Mouse (Mus musculus) heart, embryonic 12.5 days (tissue): ENCODE measurements around the gene Mynn. TPM values are rescaled to one million over a fixed set of nuclear protein-coding genes. Genes with fewer than 3 reads are reported as not detected.
"Not testable (repeated sequence)": the region's sequence is repeated elsewhere in the genome, so short reads cannot be mapped to it uniquely, and the experiment has no call there.

Experiments used
- ATAC-seq: fragments of 200-750 bp; cut with Nextera tagmentation; 2 replicates; pipeline ENCODE4 v1.8.0; 2017; ENCODE audit warnings: moderate TSS enrichment, moderate library complexity; ENCODE audit not compliant: insufficient number of reproducible peaks, low FRiP score
- H3K27ac ChIP-seq: fragments of 300-500 bp; sonication (generic); 2 replicates; pipeline ENCODE4 v1.5.1; 2016; ENCODE audit warnings: mild to moderate bottlenecking, moderate library complexity; ENCODE audit not compliant: poor library complexity, severe bottlenecking
- H3K27me3 ChIP-seq: fragments of 300-500 bp; sonication (generic); replicated peaks from 2 replicates; pipeline ENCODE4 v1.6.1; 2016; ENCODE audit warnings: mild to moderate bottlenecking, moderate library complexity
- H3K36me3 ChIP-seq: fragments of 300-500 bp; sonication (generic); 2 replicates; pipeline ENCODE4 v1.6.1; 2016; ENCODE audit warnings: mild to moderate bottlenecking, moderate library complexity
- H3K4me1 ChIP-seq: fragments of 300-500 bp; sonication (generic); replicated peaks from 2 replicates; pipeline ENCODE4 v1.6.1; 2016; ENCODE audit warnings: mild to moderate bottlenecking
- H3K4me2 ChIP-seq: fragments of 300-500 bp; sonication (generic); 2 replicates; pipeline ENCODE4 v1.6.1; 2016; ENCODE audit warnings: mild to moderate bottlenecking, moderate library complexity
- H3K4me3 ChIP-seq: fragments of 300-500 bp; sonication (generic); 2 replicates; pipeline ENCODE4 v1.5.1; 2016; ENCODE audit warnings: mild to moderate bottlenecking
- H3K9ac ChIP-seq: fragments of 300-500 bp; sonication (generic); 2 replicates; pipeline ENCODE4 v1.6.1; 2016; ENCODE audit warnings: mild to moderate bottlenecking, moderate library complexity
- H3K9me3 ChIP-seq: fragments of 300-500 bp; sonication (generic); replicated peaks from 2 replicates; pipeline ENCODE4 v1.6.1; 2016; ENCODE audit warnings: mild to moderate bottlenecking, moderate library complexity
- WGBS: fragments of 180-500 bp; shearing (Covaris S2); methylation state at CpG from one replicate; pipeline ENCODE4 v1.1.7; 2016; 5-methylcytosine and 5-hydroxymethylcytosine counted together
- polyA plus RNA-seq: library from polyadenylated mRNA; unstranded; fragments of >200 nt; fragmentation: Nextera tagmentation; extraction: Ambion mirVana; gene quantifications from 2 replicates; pipeline ENCODE4 v1.2.1, GENCODE M21; 2016

Gene Mynn
- 23.2 and 25.0 TPM in 2 replicates for polyA plus RNA-seq

DNA sequence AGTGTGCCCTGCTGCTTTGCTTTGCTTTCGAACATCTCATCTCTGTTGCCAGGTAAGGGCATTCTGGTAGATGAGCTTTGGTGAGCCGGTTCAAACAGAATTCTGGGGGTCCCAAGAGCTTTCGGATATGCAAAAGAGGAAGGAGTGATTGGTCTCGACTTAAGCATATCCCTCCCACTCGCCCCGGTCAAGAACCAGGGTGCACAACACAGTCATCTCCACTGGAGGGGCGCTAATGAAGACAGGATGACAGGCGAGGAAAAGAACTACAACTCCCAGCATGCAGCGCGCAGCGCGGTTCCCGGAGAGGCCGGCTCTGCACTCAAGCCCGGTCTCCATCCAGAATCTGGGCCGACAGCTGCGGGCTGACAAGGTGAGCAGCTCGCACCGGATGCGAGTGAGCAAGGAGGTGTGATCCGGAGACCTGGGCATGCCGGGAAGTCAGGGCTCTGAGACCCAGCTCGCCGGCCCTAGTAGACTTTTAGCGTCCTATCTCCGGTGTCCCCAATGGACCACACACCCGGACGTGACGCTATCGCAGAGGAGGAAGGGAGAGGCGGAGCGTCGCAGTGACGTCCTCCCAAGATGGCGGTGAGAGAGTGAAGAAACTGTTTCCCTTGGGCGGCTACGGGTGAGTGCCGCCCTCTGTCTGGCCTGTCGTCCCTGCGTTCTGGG lies at the start of gene Mynn:
Mynn (plus strand) TSS at position 1 of the 675 bp plus-strand sequence.
- Histone ChIP-seq H3K36me3 (peaks cover 22% of the 10 kb centered on the region), H3K4me3 (peak within 1 kb of the TSS; percentile 69), H3K4me2 (peak within 1 kb of the TSS; percentile 88), H3K9ac (peak within 1 kb of the TSS; percentile 82), H3K27ac (peak within 1 kb of the TSS; percentile 96), H3K4me1 (peaks cover 12% of the 10 kb centered on the region), H3K27me3 (peaks cover 12% of the 10 kb centered on the region), H3K9me3 (no peaks in the 10 kb centered on the region)
- WGBS, result under 1% methylated on average over 40 of the region's 40 CpGs
- peak; percentile 94 for ATAC-seq

DNA sequence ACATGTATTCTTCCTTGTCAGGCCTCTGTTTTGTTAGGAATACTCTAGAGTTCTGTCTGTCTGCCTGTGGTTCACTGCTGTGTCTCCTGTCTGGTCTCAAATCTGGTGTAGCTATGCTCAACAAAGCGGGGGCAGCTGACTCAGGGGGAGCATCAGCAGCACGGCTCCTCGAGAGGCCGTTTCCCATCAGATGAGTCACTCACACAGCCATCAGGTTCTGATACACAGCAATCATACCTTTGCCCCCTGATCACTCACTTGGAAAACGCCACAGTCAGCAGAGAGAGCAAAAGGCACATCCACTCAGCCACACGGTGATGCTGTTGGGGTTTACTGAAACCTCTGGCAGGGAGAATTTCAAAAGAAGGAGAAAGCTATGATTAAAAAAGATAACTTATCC lies 48.1 kb upstream of the Mynn start:
- H3K4me2 ChIP-seq, result no peak overlapping the region
- no peak overlapping the region for H3K9ac ChIP-seq
- H3K27ac ChIP-seq, result no peak overlapping the region
- no peak overlapping the region for H3K4me3 ChIP-seq
- H3K9me3 ChIP-seq, result no peaks in the 10 kb centered on the region
- H3K36me3 ChIP-seq, result no peaks in the 10 kb centered on the region
- 55% methylated on average over 6 of the region's 6 CpGs for WGBS
- H3K4me1 ChIP-seq, result peaks cover 3% of the 10 kb centered on the region; the same call in 1 of the 2 replicates
- H3K27me3 ChIP-seq, result no peaks in the 10 kb centered on the region
- no peak for ATAC-seq

DNA sequence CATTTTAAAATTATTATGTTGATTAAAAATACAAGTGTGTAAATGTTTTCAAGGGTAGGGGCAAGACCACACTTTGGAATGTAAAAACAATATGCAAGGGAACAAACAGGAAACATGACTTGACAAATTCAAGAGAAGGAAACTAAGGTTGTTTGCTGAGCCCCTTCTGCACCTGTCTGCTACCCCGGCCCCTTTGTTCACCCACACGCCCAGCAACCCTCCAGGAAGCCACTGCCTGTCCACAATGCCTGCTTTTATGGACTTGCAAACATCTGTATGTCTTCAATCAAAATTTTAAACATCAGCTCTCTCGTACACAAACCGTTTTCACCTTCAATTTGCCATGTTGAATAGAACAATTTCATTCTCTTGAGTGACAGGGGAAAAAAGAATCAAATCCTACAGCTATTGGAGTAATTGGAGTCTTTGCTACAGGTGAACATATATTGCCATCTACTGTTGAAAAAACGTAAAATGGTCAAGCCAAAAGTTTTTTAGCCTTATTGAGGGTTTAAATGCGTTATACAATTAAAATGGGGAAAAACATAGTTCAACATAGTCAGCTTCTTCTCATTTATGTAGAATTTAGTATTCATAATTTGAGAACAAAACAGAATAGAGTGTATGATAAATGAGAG lies 41.1 kb upstream of the Mynn start:
- 58% methylated on average over 6 of the region's 6 CpGs for WGBS
- H3K36me3 ChIP-seq, result no peaks in the 10 kb centered on the region
- no peak overlapping the region for H3K4me2 ChIP-seq
- H3K9me3 ChIP-seq, result no peaks in the 10 kb centered on the region
- H3K4me3 ChIP-seq, result no peak overlapping the region
- H3K9ac ChIP-seq, result no peak overlapping the region
- H3K27ac ChIP-seq, result no peak overlapping the region
- no peaks in the 10 kb centered on the region for H3K27me3 ChIP-seq
- H3K4me1 ChIP-seq, result no peaks in the 10 kb centered on the region
- no peak for ATAC-seq

DNA sequence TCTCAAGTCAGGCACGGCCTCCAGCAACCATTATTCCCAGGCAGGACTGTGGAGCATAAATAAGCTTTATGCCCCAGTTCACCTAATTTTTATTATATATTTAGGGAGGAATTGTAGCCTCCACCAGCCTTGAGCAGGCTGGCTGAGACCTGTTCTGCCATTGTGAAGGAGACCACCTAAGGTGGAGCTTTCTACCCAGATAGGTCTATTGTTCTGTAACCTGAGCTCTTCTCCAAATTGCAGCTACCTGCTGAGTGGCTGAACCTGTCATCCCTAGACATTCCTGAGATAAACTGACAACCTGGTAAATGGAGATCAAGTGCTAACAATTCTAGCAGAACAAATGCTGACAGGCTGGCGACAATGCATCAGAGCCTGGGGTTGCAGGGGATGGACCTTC lies 35.5 kb upstream of the Mynn start:
- H3K4me3 ChIP-seq, H3K9ac ChIP-seq, H3K27me3 ChIP-seq, H3K9me3 ChIP-seq, H3K4me2 ChIP-seq, H3K4me1 ChIP-seq, H3K27ac ChIP-seq, H3K36me3 ChIP-seq, ATAC-seq: not testable (repeated sequence)
- WGBS, result 50% methylated on average over 1 of the region's 2 CpGs

DNA sequence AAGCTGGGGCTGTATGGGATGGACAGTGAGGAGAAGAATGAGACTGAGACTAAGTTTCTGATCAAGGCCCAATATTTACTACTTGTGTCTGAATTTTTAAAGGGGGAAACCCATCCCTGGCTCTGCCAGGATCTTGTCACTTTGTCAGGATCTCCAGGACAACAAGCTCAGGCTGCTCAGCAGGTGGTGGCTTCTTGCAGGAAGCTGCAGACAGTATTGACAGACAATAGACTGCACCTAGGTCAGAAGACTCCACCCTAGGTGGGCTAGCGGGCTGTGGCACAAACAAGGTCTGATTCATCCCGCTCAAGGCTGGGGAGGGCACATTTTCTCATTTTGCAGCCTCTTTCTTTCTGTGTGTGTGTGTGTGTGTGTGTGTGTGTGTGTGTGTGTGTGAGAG lies 28.3 kb upstream of the Mynn start:
- H3K9ac ChIP-seq, result no peak overlapping the region
- WGBS, result 14% methylated on average over 2 of the region's 2 CpGs

DNA sequence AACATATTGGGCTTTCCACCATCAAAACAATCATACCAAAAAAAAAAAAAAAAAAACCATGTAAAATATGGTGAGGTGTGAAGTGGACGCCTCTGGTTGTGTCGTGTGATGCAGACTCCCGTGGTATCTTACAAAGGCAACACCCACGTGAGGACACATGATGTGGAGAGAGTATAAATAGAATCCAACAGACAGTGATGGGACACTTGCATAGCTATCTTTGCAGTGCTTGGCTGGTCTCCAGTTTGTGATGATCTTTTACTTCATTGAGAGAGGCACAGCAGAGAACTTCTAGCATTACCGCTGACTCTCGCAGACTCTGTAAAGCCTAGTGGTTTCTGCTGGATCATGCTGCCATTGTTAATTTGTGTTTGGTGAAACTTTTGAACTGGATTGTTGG lies 13.0 kb upstream of the Mynn start:
- Histone ChIP-seq H3K9me3 (no peaks in the 10 kb centered on the region), H3K36me3 (no peaks in the 10 kb centered on the region), H3K4me3 (no peak overlapping the region), H3K27me3 (no peaks in the 10 kb centered on the region), H3K4me2 (no peak overlapping the region), H3K4me1 (0 out of 2 replicates have a peak, but pooled peaks cover 3% of the 10 kb centered on the region), H3K27ac (no peak overlapping the region), H3K9ac (no peak overlapping the region)
- 52% methylated on average over 6 of the region's 6 CpGs for WGBS
- no peak for ATAC-seq

More for the DNA sequence above, 28.3 kb upstream of the Mynn start:
- Histone ChIP-seq H3K4me2 (no peak overlapping the region), H3K27ac (no peak overlapping the region), H3K4me1 (no peaks in the 10 kb centered on the region), H3K9me3 (no peaks in the 10 kb centered on the region), H3K36me3 (no peaks in the 10 kb centered on the region), H3K27me3 (no peaks in the 10 kb centered on the region), H3K4me3 (no peak overlapping the region)
- ATAC-seq, result no peak

DNA sequence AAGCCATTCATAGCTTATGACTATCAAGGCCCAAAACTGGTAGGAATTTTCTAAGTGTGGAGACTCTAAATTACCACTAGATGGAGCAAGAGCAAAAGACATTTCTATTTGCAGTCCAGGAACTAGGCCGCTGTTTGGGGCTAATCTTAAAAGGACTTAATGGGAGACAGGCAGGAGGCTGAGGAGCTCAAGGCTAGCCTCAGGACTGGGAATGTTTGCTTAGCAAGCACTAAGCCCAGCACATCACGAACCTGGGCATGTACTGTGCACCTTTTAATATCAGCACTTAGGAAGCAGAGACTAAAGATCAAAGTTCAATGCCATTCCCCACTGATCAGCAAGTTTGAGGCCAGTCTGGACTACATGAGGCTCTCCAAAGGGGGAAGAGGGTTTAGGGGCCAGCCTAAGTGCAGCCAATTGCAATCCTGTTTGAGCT lies 9.4 kb upstream of the Mynn start:
- H3K27ac ChIP-seq, result no peak overlapping the region
- ATAC-seq, result no peak
- no peaks in the 10 kb centered on the region for H3K9me3 ChIP-seq
- no peak overlapping the region for H3K9ac ChIP-seq
- WGBS, result 2% methylated on average over 2 of the region's 2 CpGs
- no peaks in the 10 kb centered on the region for H3K36me3 ChIP-seq
- H3K27me3 ChIP-seq, result no peaks in the 10 kb centered on the region; the same call in 1 of the 2 replicates
- no peak overlapping the region for H3K4me3 ChIP-seq
- 0 out of 2 replicates have a peak, but pooled peaks cover 3% of the 10 kb centered on the region for H3K4me1 ChIP-seq
- no peak overlapping the region for H3K4me2 ChIP-seq

DNA sequence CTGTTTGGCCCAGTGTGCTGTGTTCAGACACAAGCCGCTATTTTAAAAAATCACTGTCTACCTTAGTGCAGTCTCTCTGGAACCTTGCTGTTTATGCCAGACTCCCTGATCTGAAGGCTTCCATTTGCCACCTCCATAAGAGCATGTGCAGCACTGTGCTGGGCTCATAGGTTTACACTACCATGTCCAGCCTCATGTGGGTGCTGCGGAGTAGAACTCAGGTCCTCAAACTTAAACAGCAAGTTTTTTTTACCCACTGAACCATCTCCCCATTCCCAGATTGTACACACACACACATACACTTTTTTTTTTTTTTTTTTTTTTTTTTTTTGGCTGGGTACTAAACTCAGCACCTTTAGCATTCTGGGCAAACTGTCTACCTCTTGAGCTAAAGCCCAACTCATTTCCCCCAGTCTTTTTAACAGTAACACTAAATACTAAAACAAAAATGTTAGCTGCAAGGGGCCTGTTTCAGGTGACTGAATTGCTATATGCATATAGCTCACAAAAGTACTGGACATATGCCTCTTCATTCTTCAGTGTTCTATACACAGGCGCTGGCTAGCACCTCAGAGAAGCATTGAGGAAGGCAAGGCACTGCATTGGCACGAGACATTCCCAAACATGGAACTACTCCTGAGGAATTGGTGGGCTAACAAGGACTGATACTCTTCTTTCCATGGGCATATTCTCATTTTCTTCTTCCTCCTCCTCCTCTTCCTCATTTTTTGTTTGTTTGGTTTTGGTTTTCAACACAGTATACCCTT lies 8.0 kb upstream of the Mynn start:
- no peak for ATAC-seq
- no peak overlapping the region for H3K4me3 ChIP-seq
- H3K4me2 ChIP-seq, result no peak overlapping the region
- H3K4me1 ChIP-seq, result 0 out of 2 replicates have a peak, but pooled peaks cover 3% of the 10 kb centered on the region
- no peaks in the 10 kb centered on the region for H3K36me3 ChIP-seq
- no peaks in the 10 kb centered on the region for H3K9me3 ChIP-seq
- no peak overlapping the region for H3K9ac ChIP-seq
- peaks cover 12% of the 10 kb centered on the region for H3K27me3 ChIP-seq
- WGBS, result 70% methylated on average over 4 of the region's 4 CpGs
- no peak overlapping the region for H3K27ac ChIP-seq

DNA sequence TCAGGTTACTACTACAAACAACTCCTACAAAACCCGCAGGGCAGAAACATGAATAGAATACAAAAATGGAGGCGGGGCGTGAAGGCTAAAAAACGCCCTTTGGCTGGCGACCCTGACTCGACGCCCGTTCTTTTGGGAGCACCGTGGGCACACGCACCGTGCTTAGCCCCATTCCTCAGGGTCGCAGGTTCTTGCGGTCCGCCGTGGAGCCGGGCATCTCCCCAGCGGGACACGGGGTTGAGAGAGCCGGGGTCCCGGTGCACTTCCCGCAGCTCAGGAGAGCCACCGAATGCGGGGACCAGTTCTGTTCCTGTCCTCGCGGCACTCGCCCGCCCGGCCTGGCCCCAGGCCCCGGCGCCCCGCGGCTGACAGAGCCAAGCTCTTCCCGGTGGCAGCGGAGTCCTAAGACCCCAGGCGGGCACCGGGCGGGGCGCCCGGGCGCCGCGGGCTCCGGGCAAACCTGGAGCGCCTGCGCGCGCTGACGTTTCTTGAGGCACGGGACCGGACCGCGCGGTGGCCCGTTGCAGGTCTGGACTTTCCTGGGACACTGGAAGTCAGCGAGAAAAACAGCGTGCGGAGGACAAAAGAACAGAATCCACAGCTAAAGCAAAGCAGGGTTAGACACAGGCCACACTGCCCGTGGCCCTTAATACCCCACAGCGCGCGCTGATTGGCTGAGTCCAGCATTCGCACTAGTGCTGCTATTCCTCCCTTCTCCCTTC lies 6.6 kb upstream of the Mynn start:
- WGBS, result under 1% methylated on average over 62 of the region's 62 CpGs
- H3K4me2 ChIP-seq, result peak overlapping the region; percentile 83
- ATAC-seq, result peak; percentile 59
- H3K4me1 ChIP-seq, result peaks cover 8% of the 10 kb centered on the region; the same call in 1 of the 2 replicates
- peak overlapping the region; percentile 83 for H3K9ac ChIP-seq
- H3K9me3 ChIP-seq, result no peaks in the 10 kb centered on the region
- H3K4me3 ChIP-seq, result peak overlapping the region; percentile 88
- peaks cover 12% of the 10 kb centered on the region for H3K27me3 ChIP-seq
- no peaks in the 10 kb centered on the region for H3K36me3 ChIP-seq
- no peak overlapping the region for H3K27ac ChIP-seq

DNA sequence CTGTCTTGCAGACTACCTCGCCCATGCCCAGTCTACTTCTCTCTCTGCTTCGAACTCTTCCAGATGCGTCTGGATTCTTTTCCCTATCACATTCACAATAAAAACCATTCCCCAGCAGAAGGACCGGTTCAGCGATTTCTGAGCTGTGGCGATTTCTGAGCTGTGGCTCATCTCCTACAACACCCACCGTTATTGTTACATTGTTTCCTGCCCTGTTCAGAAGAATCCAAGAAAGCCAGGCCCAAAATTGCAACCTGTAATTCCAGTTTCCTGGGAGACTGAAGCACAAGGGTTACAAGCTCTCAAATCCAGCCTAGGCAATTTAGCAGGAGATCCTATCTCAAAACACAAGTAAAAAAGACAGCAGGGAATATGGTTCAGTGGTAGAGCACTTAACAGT lies 4.6 kb upstream of the Mynn start:
- no peaks in the 10 kb centered on the region for H3K9me3 ChIP-seq
- H3K27me3 ChIP-seq, result peaks cover 12% of the 10 kb centered on the region
- H3K4me2 ChIP-seq, result no peak overlapping the region
- H3K27ac ChIP-seq, result no peak overlapping the region
- H3K36me3 ChIP-seq, result no peaks in the 10 kb centered on the region
- peaks cover 8% of the 10 kb centered on the region; the same call in 1 of the 2 replicates for H3K4me1 ChIP-seq
- no peak overlapping the region for H3K9ac ChIP-seq
- WGBS, result 84% methylated on average over 7 of the region's 7 CpGs
- H3K4me3 ChIP-seq, result no peak overlapping the region
- no peak for ATAC-seq
